In genomic region chr12:13825899-13826298, GRCm38 (mm10) we compare ENCODE assay signal across 27 mouse cellular contexts.
"Had no signal": no experiment of that assay in that cellular context is flagged by ENCODE, and none has a peak within 500 bp of the region (broad histone marks: within the 10 kb centered on the region; RNA-seq: fewer than 3 reads in every experiment).

No protein-coding gene starts in this region.

- ATAC-seq: forebrain, embryonic 13.5 days; forebrain, embryonic 14.5 days; forebrain, embryonic 15.5 days; forebrain, embryonic 16.5 days; forebrain, postnatal 0 days had no signal

- H3K36me3 ChIP-seq: embryonic facial prominence, embryonic 10.5 days; embryonic facial prominence, embryonic 12.5 days; embryonic facial prominence, embryonic 13.5 days; embryonic facial prominence, embryonic 15.5 days; forebrain, embryonic 10.5 days; forebrain, embryonic 12.5 days; forebrain, embryonic 15.5 days had no signal

- H3K4me3 ChIP-seq: embryonic facial prominence, embryonic 10.5 days; embryonic facial prominence, embryonic 12.5 days; embryonic facial prominence, embryonic 13.5 days; embryonic facial prominence, embryonic 15.5 days; erythroblast, embryonic 14.5 days; forebrain, embryonic 10.5 days; forebrain, embryonic 12.5 days; forebrain, embryonic 13.5 days; forebrain, embryonic 15.5 days; gastrocnemius, adult 2 months; heart, adult 2 months had no signal

- H3K9me3 ChIP-seq: embryonic facial prominence, embryonic 10.5 days; embryonic facial prominence, embryonic 12.5 days; embryonic facial prominence, embryonic 13.5 days; embryonic facial prominence, embryonic 15.5 days; forebrain, embryonic 10.5 days; forebrain, embryonic 12.5 days; forebrain, embryonic 13.5 days; forebrain, embryonic 15.5 days had no signal

- H3K4me2 ChIP-seq: embryonic facial prominence, embryonic 12.5 days; embryonic facial prominence, embryonic 13.5 days; embryonic facial prominence, embryonic 15.5 days; forebrain, embryonic 12.5 days; forebrain, embryonic 13.5 days; forebrain, embryonic 15.5 days had no signal

- H3K27me3 ChIP-seq: embryonic facial prominence, embryonic 12.5 days; embryonic facial prominence, embryonic 13.5 days; embryonic facial prominence, embryonic 15.5 days; forebrain, embryonic 12.5 days; forebrain, embryonic 13.5 days; forebrain, embryonic 15.5 days had no signal

- H3K9ac ChIP-seq: embryonic facial prominence, embryonic 12.5 days; embryonic facial prominence, embryonic 13.5 days; embryonic facial prominence, embryonic 15.5 days; forebrain, embryonic 12.5 days; forebrain, embryonic 13.5 days; forebrain, embryonic 15.5 days; forebrain, postnatal 0 days had no signal

- H3K4me1 ChIP-seq: embryonic facial prominence, embryonic 10.5 days; embryonic facial prominence, embryonic 12.5 days; embryonic facial prominence, embryonic 13.5 days; embryonic facial prominence, embryonic 15.5 days; forebrain, embryonic 10.5 days; forebrain, embryonic 12.5 days; forebrain, embryonic 13.5 days; forebrain, embryonic 15.5 days had no signal

- DNase-seq: cerebellum, adult 8-10 months; cerebellum, adult 9-10 months; cerebellum, adult 9-11 months; cerebellum, postnatal 10 days; cerebellum, postnatal 14 days; cerebellum, postnatal 25 days; cerebellum, postnatal 36 days; embryo, embryonic 11 days; forebrain, postnatal 0 days; gastrocnemius, adult 2 months; gastrocnemius, postnatal 10 days; gastrocnemius, postnatal 14 days; gastrocnemius, postnatal 25 days; gastrocnemius, postnatal 36 days; heart, adult 18-20 months; heart, adult 2 months had no signal

- H3K27ac ChIP-seq: embryonic facial prominence, embryonic 10.5 days; embryonic facial prominence, embryonic 12.5 days; embryonic facial prominence, embryonic 13.5 days; embryonic facial prominence, embryonic 15.5 days; forebrain, embryonic 10.5 days; forebrain, embryonic 12.5 days; forebrain, embryonic 13.5 days; forebrain, embryonic 15.5 days; gastrocnemius, adult 2 months; heart, adult 2 months had no signal
